Mouse (Mus musculus) olfactory bulb, adult 2 months (tissue): ENCODE data around the gene Vgll4. TPM values are rescaled to one million over a fixed set of nuclear protein-coding genes. Genes with fewer than 3 reads are reported as not detected.
A peak's percentile ranks its signal among the peaks of the same experiment; 100 is the strongest.

Source experiments
- H3K27ac ChIP-seq: fragments of 200-500 bp; 2 replicates; pipeline ENCODE4 v1.5.1; 2012; ENCODE audit warnings: low read depth, low read length; ENCODE audit not compliant: insufficient read depth
- H3K4me1 ChIP-seq: fragments of 200-500 bp; 2 replicates; pipeline ENCODE4 v1.6.1; 2012; ENCODE audit warnings: low read length; ENCODE audit not compliant: control insufficient read depth, insufficient read depth
- H3K4me3 ChIP-seq: fragments of 200-500 bp; 2 replicates; pipeline ENCODE4 v1.5.1; 2012; ENCODE audit warnings: mild to moderate bottlenecking, low read depth, low read length, moderate library complexity; ENCODE audit not compliant: insufficient read depth
- CTCF ChIP-seq: fragments of 200-500 bp; IDR thresholded peaks from 2 replicates; pipeline ENCODE4 v1.5.1; 2012; ENCODE audit warnings: low read depth, mild to moderate bottlenecking, low read length, moderate library complexity; ENCODE audit not compliant: insufficient read depth
- POLR2A ChIP-seq: fragments of 200-500 bp; IDR thresholded peaks from 2 replicates; pipeline ENCODE4 v1.6.1; 2012; ENCODE audit warnings: mild to moderate bottlenecking, low read depth, low read length, moderate library complexity; ENCODE audit not compliant: insufficient read depth
- WGBS: fragments of 180-500 bp; shearing (Covaris S2); methylation state at CpG from one replicate; pipeline ENCODE4 v1.1.7; 2018; 5-methylcytosine and 5-hydroxymethylcytosine counted together
- polyA plus RNA-seq: library from polyadenylated mRNA; stranded (reverse); fragments of >200 nt; gene quantifications from 2 replicates; pipeline ENCODE4 v1.2.4, GENCODE M21; 2012; ENCODE audit warnings: low replicate concordance; ENCODE audit not compliant: missing spikeins, insufficient read depth, insufficient read length

The Vgll4 gene
- polyA plus RNA-seq, 1 experiment, result not detected

DNA sequence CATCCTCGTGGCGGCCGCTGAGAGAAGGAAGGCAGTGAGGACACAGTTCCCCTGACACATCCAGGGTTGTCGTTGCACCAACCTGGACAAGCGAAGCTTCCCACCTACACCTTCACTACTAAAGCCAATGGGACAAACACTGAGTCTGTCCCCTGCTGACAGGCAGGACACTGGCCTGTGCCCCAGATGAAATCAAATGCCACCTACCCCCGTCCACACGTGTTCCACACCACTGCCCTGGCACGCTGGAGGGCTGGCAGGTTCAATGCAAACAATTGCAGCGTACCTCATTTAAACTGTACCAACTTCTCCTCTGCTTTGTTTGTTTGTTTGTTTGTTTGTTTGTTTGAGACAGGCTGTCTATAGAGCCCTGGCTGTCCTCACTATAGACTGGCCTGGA, 50.8 kb downstream of the Vgll4 start:
- Histone ChIP-seq H3K4me1 (peaks cover 52% of the 10 kb centered on the region), H3K27ac (peak overlapping the region; percentile 11), H3K4me3 (peak overlapping the region; percentile 27)
- TF ChIP-seq CTCF (no peak), POLR2A (no peak)
- WGBS, result 57% methylated on average over 9 of the region's 9 CpGs

DNA sequence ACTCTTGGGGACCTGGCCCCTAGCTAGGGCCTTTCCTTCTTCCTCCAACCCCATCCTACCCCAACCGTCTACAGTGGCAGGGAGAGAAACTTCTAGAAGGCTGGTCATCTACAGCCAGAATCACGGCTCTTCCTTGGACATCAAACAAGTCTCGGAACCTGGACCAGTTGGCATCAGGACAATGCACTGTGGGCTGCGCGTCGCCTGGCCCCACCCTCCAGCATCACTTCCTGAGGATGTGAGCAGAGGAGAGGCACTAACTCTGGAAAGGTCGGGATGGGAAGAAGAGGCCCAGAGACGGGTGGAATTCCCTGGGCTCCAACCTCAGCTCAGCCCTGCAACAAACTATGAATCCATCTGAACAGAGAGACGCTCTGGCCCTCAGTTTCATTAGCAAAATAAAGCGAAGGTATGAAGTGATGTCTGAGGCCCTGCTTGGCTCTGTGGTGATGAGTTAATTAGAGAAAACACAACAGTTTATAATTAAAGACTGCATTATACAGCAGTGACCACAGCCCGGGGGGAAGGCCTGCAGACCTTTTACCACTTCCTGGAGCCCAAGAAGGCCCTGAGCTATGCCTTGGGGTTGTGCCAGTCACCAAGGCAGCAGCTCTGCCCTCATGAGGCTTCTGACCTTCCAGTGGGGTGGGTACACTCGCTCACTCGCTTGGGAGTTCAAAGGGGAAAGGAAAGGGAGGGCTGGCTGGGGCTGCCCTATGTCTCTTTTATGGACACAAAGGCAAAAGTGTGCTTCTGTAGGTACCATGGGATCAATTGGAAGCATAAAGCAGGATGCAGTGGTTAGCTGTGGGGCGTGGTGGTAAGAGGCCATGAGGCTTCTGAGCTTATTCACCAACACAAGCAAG, 51.8 kb downstream of the Vgll4 start:
- peak overlapping the region; percentile 11 for H3K27ac ChIP-seq
- WGBS, result 40% methylated on average over 14 of the region's 14 CpGs
- H3K4me1 ChIP-seq, result peaks cover 54% of the 10 kb centered on the region
- TF ChIP-seq CTCF (no peak), POLR2A (no peak)
- H3K4me3 ChIP-seq, result no peak overlapping the region

DNA sequence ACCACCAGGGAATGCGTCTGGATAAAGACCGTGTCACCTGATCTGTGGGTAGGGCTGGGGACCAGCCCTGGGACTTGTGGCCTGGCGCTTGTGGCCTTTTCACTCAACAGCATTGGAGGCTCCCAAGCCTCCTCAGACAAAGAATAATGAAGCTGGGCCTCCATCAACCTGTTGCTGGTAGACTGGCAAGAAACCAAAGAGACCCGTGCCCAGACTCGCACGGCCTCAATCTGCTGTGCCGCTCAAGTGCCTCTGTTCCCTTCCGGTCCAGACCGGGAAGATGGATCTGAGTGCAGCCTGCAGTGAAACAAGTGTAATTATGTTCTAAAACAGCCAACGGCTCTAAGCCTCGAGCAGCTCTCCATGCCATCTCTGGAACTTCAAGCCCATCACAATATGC, 52.7 kb downstream of the Vgll4 start:
- peak overlapping the region; percentile 18; the same call in 1 of the 2 replicates for H3K4me3 ChIP-seq
- 13% methylated on average over 11 of the region's 11 CpGs for WGBS
- TF ChIP-seq POLR2A (no peak), CTCF (no peak)
- peak overlapping the region; percentile 69 for H3K27ac ChIP-seq
- peaks cover 54% of the 10 kb centered on the region for H3K4me1 ChIP-seq

DNA sequence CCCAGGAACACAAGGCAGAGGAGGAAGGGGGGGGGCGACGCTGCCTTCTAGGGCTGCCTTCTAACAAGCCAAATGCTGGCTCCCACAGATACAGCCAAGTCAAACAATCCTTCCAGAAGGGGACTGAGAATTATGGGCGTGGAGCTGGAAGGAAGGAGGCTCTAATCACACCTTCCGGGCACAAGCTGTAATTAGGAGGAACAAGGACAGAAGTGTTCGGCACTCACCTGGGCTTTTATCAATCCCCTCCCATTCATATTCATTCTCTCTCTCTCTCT, 53.1 kb downstream of the Vgll4 start:
- 8% methylated on average over 5 of the region's 5 CpGs for WGBS
- Histone ChIP-seq H3K27ac (peak overlapping the region; percentile 69), H3K4me1 (peaks cover 51% of the 10 kb centered on the region), H3K4me3 (peak overlapping the region; percentile 9; the same call in 1 of the 2 replicates)
- no peak for TF ChIP-seq POLR2A
- TF ChIP-seq CTCF, result no peak

DNA sequence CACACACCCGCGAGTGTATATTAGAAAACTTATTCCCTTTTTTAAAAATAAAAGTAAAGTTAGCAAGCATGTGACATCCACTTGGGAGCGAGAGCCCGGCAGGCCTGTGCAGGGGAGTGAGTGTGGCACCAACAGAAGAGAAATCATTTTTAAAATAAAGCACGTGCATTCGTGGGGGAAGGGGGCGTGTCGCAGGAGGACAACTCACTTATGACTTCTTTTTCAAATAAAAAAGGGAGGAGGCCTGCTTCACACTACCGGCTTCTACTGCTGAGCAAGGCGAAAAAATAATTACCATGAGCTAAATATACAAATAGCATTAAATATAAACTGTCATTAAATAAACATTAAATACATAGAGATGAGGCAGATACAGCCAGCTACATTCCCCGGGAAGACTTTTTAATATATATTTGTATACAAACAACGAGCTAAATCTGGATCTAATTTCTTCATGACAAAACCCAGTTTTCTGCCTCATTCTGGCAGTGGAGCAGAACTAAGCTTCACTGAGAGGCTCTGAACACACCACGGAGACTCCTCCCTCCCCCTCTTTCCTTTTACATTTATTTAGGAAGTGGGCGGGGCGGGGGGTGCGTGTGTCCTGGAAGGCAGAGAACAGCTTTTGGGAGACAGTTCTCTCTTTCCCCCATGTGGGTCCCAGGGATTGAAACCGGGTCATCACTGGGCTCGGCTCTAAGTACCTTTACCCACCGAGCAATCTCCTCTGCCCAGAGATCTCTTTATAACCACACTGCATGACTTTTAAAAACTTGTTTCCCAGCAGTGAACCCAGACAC, 53.7 kb downstream of the Vgll4 start:
- Histone ChIP-seq H3K27ac (peak overlapping the region; percentile 69), H3K4me1 (peaks cover 50% of the 10 kb centered on the region), H3K4me3 (peak overlapping the region; percentile 9; the same call in 1 of the 2 replicates)
- 14% methylated on average over 19 of the region's 19 CpGs for WGBS
- TF ChIP-seq CTCF (no peak), POLR2A (no peak)

DNA sequence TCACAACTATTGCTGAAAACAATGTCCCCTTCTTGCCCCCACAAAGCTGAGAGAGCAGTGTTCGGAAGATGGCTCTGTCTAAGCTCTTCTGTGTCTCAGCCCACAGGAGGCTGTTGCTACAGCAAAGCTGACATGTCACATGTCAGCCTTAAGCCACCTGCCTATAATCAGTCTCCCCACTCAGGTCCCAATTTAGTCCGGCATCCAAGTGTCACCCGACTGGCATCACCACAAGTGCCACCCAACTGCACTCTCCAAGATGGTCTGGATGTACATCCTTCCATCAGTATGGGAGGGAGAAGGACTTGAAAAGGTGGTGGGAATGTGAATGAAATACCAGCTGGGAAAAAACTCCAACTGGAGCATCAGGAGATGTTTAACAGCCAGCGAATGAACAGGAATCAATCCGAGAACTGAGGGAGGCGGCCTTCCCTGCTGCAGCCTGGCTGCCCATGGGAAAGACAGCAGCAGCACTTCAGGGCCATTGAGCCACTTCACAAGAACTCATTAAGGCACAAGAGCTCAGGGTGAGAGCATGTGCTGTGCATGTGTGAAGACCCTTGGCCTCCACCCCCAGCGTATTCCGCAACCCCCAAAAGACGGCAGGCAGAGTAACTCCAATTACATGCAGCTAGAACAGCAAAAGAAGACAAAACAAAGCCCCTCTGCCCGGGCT, 55.6 kb downstream of the Vgll4 start:
- peaks cover 48% of the 10 kb centered on the region for H3K4me1 ChIP-seq
- WGBS, result 50% methylated on average over 10 of the region's 10 CpGs
- no peak overlapping the region for H3K27ac ChIP-seq
- TF ChIP-seq POLR2A (no peak), CTCF (no peak)
- H3K4me3 ChIP-seq, result no peak overlapping the region

DNA sequence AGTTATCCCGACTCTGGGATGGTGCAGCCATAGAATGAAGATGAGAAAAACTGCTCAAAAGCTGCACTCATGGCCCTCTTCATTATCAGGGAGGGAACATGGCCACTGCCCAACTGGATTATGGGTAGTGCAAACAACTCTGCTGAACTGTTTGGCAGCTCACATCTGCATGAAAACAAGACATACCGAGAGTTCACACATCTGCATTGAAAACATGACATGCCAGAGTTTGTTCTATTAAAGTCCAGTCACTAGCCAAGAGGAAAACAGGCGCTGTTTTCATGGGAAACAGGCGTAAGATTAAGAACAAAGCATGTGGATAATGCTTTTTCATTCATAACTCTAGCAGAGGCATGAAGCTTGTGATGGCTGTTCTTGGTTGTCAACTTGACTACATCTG, 56.7 kb downstream of the Vgll4 start:
- no peak overlapping the region for H3K4me3 ChIP-seq
- no peak for TF ChIP-seq CTCF
- no peak for TF ChIP-seq POLR2A
- WGBS, result 57% methylated on average over 4 of the region's 4 CpGs
- peaks cover 38% of the 10 kb centered on the region for H3K4me1 ChIP-seq
- H3K27ac ChIP-seq, result no peak overlapping the region

DNA sequence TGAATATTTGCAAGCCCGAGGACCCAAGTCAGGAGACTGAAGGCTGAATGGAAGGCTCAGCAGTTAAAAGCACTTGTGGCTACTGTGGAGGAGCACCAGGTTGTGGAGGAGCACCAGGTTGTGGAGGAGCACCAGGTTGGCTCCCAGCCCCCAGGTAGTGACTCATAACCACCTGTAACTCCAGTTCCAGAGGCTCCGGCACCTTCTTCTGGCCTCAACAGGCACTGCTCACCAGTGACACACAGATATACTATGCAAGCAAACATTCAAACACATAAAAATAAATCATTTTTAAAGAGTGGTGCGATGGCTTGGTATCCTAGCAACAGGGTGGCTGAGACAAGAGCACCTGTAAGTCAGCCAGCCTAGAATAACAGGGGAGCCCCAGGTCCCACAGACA, 58.3 kb downstream of the Vgll4 start:
- 61% methylated on average over 3 of the region's 3 CpGs for WGBS
- no peak overlapping the region for H3K27ac ChIP-seq
- peaks cover 27% of the 10 kb centered on the region for H3K4me1 ChIP-seq

DNA sequence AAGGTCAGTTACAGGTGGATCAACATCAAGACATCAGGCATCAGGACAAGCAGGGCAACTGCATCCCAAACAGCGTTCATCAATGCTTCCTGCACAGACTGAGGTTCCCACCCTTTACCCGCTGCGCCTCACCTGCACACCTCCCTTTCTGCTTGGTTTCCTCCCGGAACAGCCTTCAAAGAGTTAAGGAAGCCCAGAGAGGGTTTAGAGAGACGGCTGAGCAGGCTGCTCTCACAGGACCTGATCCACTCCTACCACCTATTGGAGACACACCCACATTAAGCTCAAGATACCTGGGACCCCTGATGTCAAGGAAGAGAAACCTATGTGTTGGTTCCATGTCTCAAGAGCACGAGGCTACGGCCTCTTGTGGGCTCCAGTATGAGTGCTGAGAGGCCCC, 60.0 kb downstream of the Vgll4 start:
- H3K27ac ChIP-seq, result no peak overlapping the region
- no peak for TF ChIP-seq POLR2A
- no peak for TF ChIP-seq CTCF
- H3K4me3 ChIP-seq, result no peak overlapping the region
- peaks cover 21% of the 10 kb centered on the region for H3K4me1 ChIP-seq
- 85% methylated on average over 7 of the region's 7 CpGs for WGBS

More for the DNA sequence above, 58.3 kb downstream of the Vgll4 start:
- no peak for TF ChIP-seq POLR2A
- TF ChIP-seq CTCF, result no peak
- no peak overlapping the region for H3K4me3 ChIP-seq
